In genomic region chr3:89798518-89798917, GRCm38 (mm10) we compare ENCODE assay signal across 17 mouse cellular contexts.
"Had no signal": no experiment of that assay in that cellular context is flagged by ENCODE, and none has a peak within 500 bp of the region (broad histone marks: within the 10 kb centered on the region; RNA-seq: fewer than 3 reads in every experiment).

No protein-coding gene starts in this region.

- H3K27me3 ChIP-seq: kidney, embryonic 15.5 days; limb, embryonic 15.5 days had no signal

- H3K4me3 ChIP-seq: kidney, embryonic 15.5 days; limb, embryonic 12.5 days; limb, embryonic 15.5 days; megakaryocyte, embryonic 14.5 days had no signal

- H3K9me3 ChIP-seq: kidney, embryonic 15.5 days; limb, embryonic 12.5 days; limb, embryonic 15.5 days; megakaryocyte, embryonic 14.5 days had no signal

- H3K36me3 ChIP-seq: kidney, embryonic 15.5 days; limb, embryonic 12.5 days; limb, embryonic 15.5 days had no signal

- DNase-seq: kidney, adult 8-10 months; kidney, postnatal 14 days; kidney, postnatal 4 days; left cerebral cortex, postnatal 4 days; liver, postnatal 0 days; lung, embryonic 14.5 days; midbrain, embryonic 14.5 days; thymus, adult 18-20 months; thymus, postnatal 36 days had no signal

- H3K4me2 ChIP-seq: limb, embryonic 15.5 days; lung, embryonic 14.5 days; midbrain, embryonic 11.5 days had no signal

- H3K27ac ChIP-seq: kidney, embryonic 15.5 days; limb, embryonic 12.5 days; limb, embryonic 15.5 days; liver, embryonic 14.5 days; stomach, postnatal 0 days had no signal

- ATAC-seq: liver, postnatal 0 days; lung, postnatal 0 days had no signal

- H3K9ac ChIP-seq: kidney, embryonic 15.5 days; limb, embryonic 12.5 days; limb, embryonic 15.5 days; liver, embryonic 14.5 days; liver, postnatal 0 days; lung, embryonic 14.5 days had no signal
